Mouse (Mus musculus) testis, postnatal 10 days (tissue): Measurements from ENCODE around the gene Ifng.
"Not testable (repeated sequence)": the region's sequence is repeated elsewhere in the genome, so short reads cannot be mapped to it uniquely, and the experiment has no call there.

ENCODE experiments used
- DNase-seq: peaks from one replicate; pipeline ENCODE4 v3.0.0; 2021; ENCODE audit warnings: low spot score

Gene Ifng

GRCm38 (mm10) chr10:118440742-118441240 is at the start of gene Ifng:
TSS of gene Ifng (plus strand) at chr10:118441046.
- no peak for DNase-seq

- no peak for DNase-seq
These were observed 40.9 kb upstream of the Ifng start for GRCm38 (mm10) chr10:118399917-118400316.

- no peak for DNase-seq
These were observed 34.2 kb upstream of the Ifng start for GRCm38 (mm10) chr10:118406463-118407221.

GRCm38 (mm10) chr10:118411377-118411776 is 29.5 kb upstream of the Ifng start:
- DNase-seq = peak; percentile 53

GRCm38 (mm10) chr10:118412774-118413173 is 28.1 kb upstream of the Ifng start:
- no peak for DNase-seq

GRCm38 (mm10) chr10:118419000-118419425 is 21.8 kb upstream of the Ifng start:
- DNase-seq = no peak

GRCm38 (mm10) chr10:118420896-118421295 is 19.9 kb upstream of the Ifng start:
- DNase-seq = no peak

GRCm38 (mm10) chr10:118435501-118435900 is 5.3 kb upstream of the Ifng start:
- DNase-seq = no peak

GRCm38 (mm10) chr10:118441898-118442297 is 1.1 kb downstream of the Ifng start:
- DNase-seq = no peak

GRCm38 (mm10) chr10:118442999-118443398 is 2.2 kb downstream of the Ifng start:
- no peak for DNase-seq

- DNase-seq = no peak
These were observed 4.2 kb downstream of the Ifng start for GRCm38 (mm10) chr10:118445021-118445420.

- DNase-seq = no peak
These were observed 4.7 kb downstream of the Ifng start for GRCm38 (mm10) chr10:118445502-118445901.

GRCm38 (mm10) chr10:118445978-118446377 is 5.1 kb downstream of the Ifng start:
- no peak for DNase-seq

GRCm38 (mm10) chr10:118451747-118452146 is 10.9 kb downstream of the Ifng start:
- no peak for DNase-seq

- no peak for DNase-seq
These were observed 17.9 kb downstream of the Ifng start for GRCm38 (mm10) chr10:118458729-118459128.

GRCm38 (mm10) chr10:118461126-118461767 is 20.4 kb downstream of the Ifng start:
- no peak for DNase-seq

GRCm38 (mm10) chr10:118466481-118466880 is 25.6 kb downstream of the Ifng start:
- no peak for DNase-seq

- no peak for DNase-seq
These were observed 28.2 kb downstream of the Ifng start for GRCm38 (mm10) chr10:118469047-118469446.

- DNase-seq = no peak
These were observed 29.6 kb downstream of the Ifng start for GRCm38 (mm10) chr10:118470296-118470957.

GRCm38 (mm10) chr10:118472846-118473245 is 32.0 kb downstream of the Ifng start:
- DNase-seq = not testable (repeated sequence)

GRCm38 (mm10) chr10:118476696-118477095 is 35.9 kb downstream of the Ifng start:
- no peak for DNase-seq

- no peak for DNase-seq
These were observed 36.5 kb downstream of the Ifng start for GRCm38 (mm10) chr10:118477297-118477696.

- no peak for DNase-seq
These were observed 38.4 kb downstream of the Ifng start for GRCm38 (mm10) chr10:118479244-118479643.
